Mouse (Mus musculus) brain, embryonic 14.5 days (tissue): Measurements from ENCODE around the gene Ubxn6. TPM values are rescaled to one million over a fixed set of nuclear protein-coding genes. Genes with fewer than 3 reads are reported as not detected.

Source experiments
- DNase-seq: peaks from one replicate; pipeline ENCODE4 v3.0.0-alpha.2; 2011; ENCODE audit warnings: low read depth
- CTCF ChIP-seq: fragments of 200-500 bp; IDR thresholded peaks from 2 replicates; pipeline ENCODE4 v1.5.1; 2012; ENCODE audit warnings: inconsistent platforms, mild to moderate bottlenecking, moderate library complexity, borderline replicate concordance; ENCODE audit not compliant: insufficient read depth, insufficient read length; ENCODE audit errors: extremely low read depth
- POLR2A ChIP-seq: fragments of 200-500 bp; IDR thresholded peaks from 2 replicates; pipeline ENCODE4 v1.6.1; 2012; ENCODE audit warnings: mild to moderate bottlenecking, inconsistent platforms, borderline replicate concordance; ENCODE audit not compliant: poor library complexity, insufficient read depth, insufficient read length, severe bottlenecking; ENCODE audit errors: extremely low read depth
- polyA plus RNA-seq: library from polyadenylated mRNA; depleted of rRNA; stranded (reverse); fragments of >200 nt; gene quantifications from 2 replicates; pipeline ENCODE4 v1.2.3, GENCODE M21; 2012

Gene Ubxn6
- polyA plus RNA-seq, 1 experiment, result 110 TPM

GRCm38 (mm10) chr17:56098180-56098579, 23.4 kb upstream of the Ubxn6 start:
- DNase-seq, result no peak
- no peak for TF ChIP-seq CTCF
- TF ChIP-seq POLR2A, result no peak

- DNase-seq, result no peak
- no peak for TF ChIP-seq CTCF
- TF ChIP-seq POLR2A, result no peak
Measured at GRCm38 (mm10) chr17:56096883-56097282, 22.1 kb upstream of the Ubxn6 start.

- DNase-seq, result no peak
- TF ChIP-seq POLR2A, result no peak
- TF ChIP-seq CTCF, result no peak
Measured at GRCm38 (mm10) chr17:56092794-56093193, 18.0 kb upstream of the Ubxn6 start.

GRCm38 (mm10) chr17:56092312-56092711, 17.5 kb upstream of the Ubxn6 start:
- TF ChIP-seq POLR2A (no peak), CTCF (no peak)
- no peak for DNase-seq

- TF ChIP-seq CTCF (no peak), POLR2A (no peak)
- DNase-seq, result peak; percentile 95
Measured at GRCm38 (mm10) chr17:56080781-56081585, 6.2 kb upstream of the Ubxn6 start.

GRCm38 (mm10) chr17:56079921-56080320, 5.1 kb upstream of the Ubxn6 start:
- DNase-seq, result peak; percentile 10
- TF ChIP-seq POLR2A (no peak), CTCF (no peak)

GRCm38 (mm10) chr17:56078880-56079795, 4.3 kb upstream of the Ubxn6 start, which contains the start of gene Hdgfl2:
TSS of gene Hdgfl2 (plus strand) at chr17:56079634.
- peak; percentile 100 for DNase-seq
- TF ChIP-seq POLR2A (peak; percentile 89), CTCF (no peak)

- peak; percentile 11 for DNase-seq
Measured at GRCm38 (mm10) chr17:56078361-56078760, 3.5 kb upstream of the Ubxn6 start.

- TF ChIP-seq CTCF (no peak), POLR2A (no peak)
- no peak for DNase-seq
Measured at GRCm38 (mm10) chr17:56077523-56077922, 2.7 kb upstream of the Ubxn6 start.

- DNase-seq, result peak; percentile 83
- TF ChIP-seq POLR2A (no peak), CTCF (no peak)
Measured at GRCm38 (mm10) chr17:56074097-56074826, 566 bp downstream of the Ubxn6 start.

GRCm38 (mm10) chr17:56072243-56072642, 2.6 kb downstream of the Ubxn6 start:
- no peak for TF ChIP-seq CTCF
- TF ChIP-seq POLR2A, result no peak
- no peak for DNase-seq

GRCm38 (mm10) chr17:56071126-56071525, 3.7 kb downstream of the Ubxn6 start:
- TF ChIP-seq POLR2A, result no peak
- TF ChIP-seq CTCF, result no peak
- no peak for DNase-seq

- TF ChIP-seq CTCF (no peak), POLR2A (no peak)
- DNase-seq, result no peak
Measured at GRCm38 (mm10) chr17:56069066-56069465, 5.8 kb downstream of the Ubxn6 start.
